Mouse (Mus musculus) midbrain, embryonic 11.5 days (tissue): Measurements from ENCODE around the gene Gm20662. TPM values are rescaled to one million over a fixed set of nuclear protein-coding genes. Genes with fewer than 3 reads are reported as not detected.

Experiments
- ATAC-seq: fragments of 200-750 bp; cut with Nextera tagmentation; 2 replicates; pipeline ENCODE4 v1.8.0; 2017; ENCODE audit warnings: moderate TSS enrichment, moderate library complexity; ENCODE audit not compliant: low FRiP score
- DNase-seq: peaks from one replicate; pipeline ENCODE4 v3.0.0; 2015; ENCODE audit warnings: low spot score; ENCODE audit errors: missing footprints
- H3K27ac ChIP-seq: fragments of 300-500 bp; sonication (generic); 2 replicates; pipeline ENCODE4 v1.5.1; 2014; ENCODE audit warnings: low read depth, low read length
- H3K27me3 ChIP-seq: fragments of 300-500 bp; sonication (generic); 2 replicates; pipeline ENCODE4 v1.6.1; 2014; ENCODE audit warnings: mild to moderate bottlenecking, low read length, moderate library complexity, mixed read lengths; ENCODE audit not compliant: control insufficient read depth, insufficient read depth
- H3K36me3 ChIP-seq: fragments of 300-500 bp; sonication (generic); 2 replicates; pipeline ENCODE4 v1.6.1; 2014; ENCODE audit warnings: mild to moderate bottlenecking, low read length, moderate library complexity, mixed read lengths; ENCODE audit not compliant: control insufficient read depth, insufficient read depth
- H3K4me1 ChIP-seq: fragments of 300-500 bp; sonication (generic); 2 replicates; pipeline ENCODE4 v1.6.1; 2014; ENCODE audit warnings: low read length; ENCODE audit not compliant: control insufficient read depth, insufficient read depth
- H3K4me2 ChIP-seq: fragments of 300-500 bp; sonication (generic); 2 replicates; pipeline ENCODE4 v1.6.1; 2014; ENCODE audit warnings: mild to moderate bottlenecking, moderate library complexity
- H3K4me3 ChIP-seq: fragments of 300-500 bp; sonication (generic); 2 replicates; pipeline ENCODE4 v1.5.1; 2014; ENCODE audit warnings: low read depth, low read length
- H3K9ac ChIP-seq: fragments of 300-500 bp; sonication (generic); 2 replicates; pipeline ENCODE4 v1.6.1; 2014; ENCODE audit warnings: low read length
- H3K9me3 ChIP-seq: fragments of 300-500 bp; sonication (generic); 2 replicates; pipeline ENCODE4 v1.6.1; 2016; ENCODE audit warnings: low read length; ENCODE audit not compliant: control insufficient read depth
- WGBS: fragments of 180-500 bp; shearing (Covaris S2); extraction: QIAGEN DNeasy Blood & Tissue Kit; methylation state at CpG from one replicate; pipeline ENCODE4 v1.1.7; 2014; 5-methylcytosine and 5-hydroxymethylcytosine counted together
- polyA plus RNA-seq: library from polyadenylated mRNA; unstranded; fragments of >200 nt; fragmentation: Nextera tagmentation; extraction: Ambion mirVana; gene quantifications from 2 replicates; pipeline ENCODE4 v1.2.1, GENCODE M21; 2014

The Gm20662 gene
- polyA plus RNA-seq, 1 experiment from 2014 or later = 0.82 TPM

DNA sequence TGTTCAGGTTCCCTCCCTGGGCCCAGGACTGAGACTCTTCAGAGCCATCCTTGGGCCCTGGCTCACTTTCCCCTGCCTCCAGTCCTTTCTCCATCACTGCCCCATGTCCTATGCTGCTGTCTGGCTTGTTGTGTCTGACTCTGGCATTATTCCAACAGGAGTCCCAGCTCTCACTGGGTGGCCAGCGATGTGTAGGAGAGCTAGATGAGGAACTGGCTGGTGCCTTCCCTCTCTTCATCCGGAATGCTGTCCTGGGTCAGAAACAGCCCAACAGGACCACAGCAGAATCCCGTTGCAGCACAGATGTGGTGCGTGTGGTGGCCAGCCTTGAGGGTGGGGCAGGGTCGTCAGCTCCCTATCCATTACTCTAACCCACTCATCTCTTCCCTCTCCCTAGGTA, 25.8 kb upstream of the Gm20662 start:
- 94% methylated on average over 5 of the region's 5 CpGs for WGBS
- peaks cover 6% of the 10 kb centered on the region; the same call in 1 of the 2 replicates for H3K36me3 ChIP-seq

GRCm38 (mm10) chr9:107971690-107972541, 24.2 kb upstream of the Gm20662 start:
- H3K9ac ChIP-seq = no peak overlapping the region
- H3K27me3 ChIP-seq = no peaks in the 10 kb centered on the region
- H3K9me3 ChIP-seq = no peaks in the 10 kb centered on the region
- no peak overlapping the region for H3K4me2 ChIP-seq
- 86% methylated on average over 8 of the region's 8 CpGs for WGBS
- peaks cover 6% of the 10 kb centered on the region; the same call in 1 of the 2 replicates for H3K36me3 ChIP-seq
- H3K4me3 ChIP-seq = no peak overlapping the region
- no peak for DNase-seq
- no peaks in the 10 kb centered on the region for H3K4me1 ChIP-seq
- H3K27ac ChIP-seq = no peak overlapping the region
- ATAC-seq = no peak

More for the DNA sequence above, 25.8 kb upstream of the Gm20662 start:
- H3K4me1 ChIP-seq = no peaks in the 10 kb centered on the region
- H3K4me3 ChIP-seq = no peak overlapping the region
- no peaks in the 10 kb centered on the region for H3K9me3 ChIP-seq
- no peak for ATAC-seq
- H3K27me3 ChIP-seq = no peaks in the 10 kb centered on the region
- DNase-seq = no peak
- H3K9ac ChIP-seq = no peak overlapping the region
- H3K4me2 ChIP-seq = no peak overlapping the region
- no peak overlapping the region for H3K27ac ChIP-seq

- ATAC-seq (no peak), DNase-seq (no peak)
- no peak overlapping the region for H3K9ac ChIP-seq
- H3K27ac ChIP-seq = no peak overlapping the region
- WGBS = 82% methylated on average over 10 of the region's 10 CpGs
- H3K36me3 ChIP-seq = peaks cover 2% of the 10 kb centered on the region; the same call in 1 of the 2 replicates
- no peak overlapping the region for H3K4me2 ChIP-seq
- H3K9me3 ChIP-seq = no peaks in the 10 kb centered on the region
- H3K27me3 ChIP-seq = no peaks in the 10 kb centered on the region
- H3K4me1 ChIP-seq = no peaks in the 10 kb centered on the region
- no peak overlapping the region for H3K4me3 ChIP-seq
These were observed 21.5 kb upstream of the Gm20662 start for GRCm38 (mm10) chr9:107974491-107975171.

- 75% methylated on average over 12 of the region's 12 CpGs for WGBS
- H3K9me3 ChIP-seq = no peaks in the 10 kb centered on the region
- no peak for DNase-seq
- no peak for ATAC-seq
- H3K27me3 ChIP-seq = no peaks in the 10 kb centered on the region
- no peak within 1 kb of the TSS for H3K27ac ChIP-seq
- no peaks in the 10 kb centered on the region for H3K4me1 ChIP-seq
- H3K4me3 ChIP-seq = no peak within 1 kb of the TSS
- no peak within 1 kb of the TSS for H3K9ac ChIP-seq
- 0 out of 2 replicates have a peak, but pooled peaks cover 2% of the 10 kb centered on the region for H3K36me3 ChIP-seq
- H3K4me2 ChIP-seq = no peak within 1 kb of the TSS
These were observed 20.5 kb upstream of the Gm20662 start, which contains the start of gene Uba7 for GRCm38 (mm10) chr9:107975399-107976386. TSS of gene Uba7 (plus strand) at chr9:107975505.

- no peak for DNase-seq
- Histone ChIP-seq H3K4me1 (peaks cover 3% of the 10 kb centered on the region; the same call in 1 of the 2 replicates), H3K27me3 (no peaks in the 10 kb centered on the region; the same call in 1 of the 2 replicates), H3K36me3 (no peaks in the 10 kb centered on the region), H3K4me3 (no peak overlapping the region), H3K27ac (no peak overlapping the region), H3K4me2 (no peak overlapping the region), H3K9me3 (no peaks in the 10 kb centered on the region), H3K9ac (no peak overlapping the region)
- 90% methylated on average over 12 of the region's 12 CpGs for WGBS
- no peak for ATAC-seq
These were observed 17.3 kb upstream of the Gm20662 start for GRCm38 (mm10) chr9:107978815-107979214.

DNA sequence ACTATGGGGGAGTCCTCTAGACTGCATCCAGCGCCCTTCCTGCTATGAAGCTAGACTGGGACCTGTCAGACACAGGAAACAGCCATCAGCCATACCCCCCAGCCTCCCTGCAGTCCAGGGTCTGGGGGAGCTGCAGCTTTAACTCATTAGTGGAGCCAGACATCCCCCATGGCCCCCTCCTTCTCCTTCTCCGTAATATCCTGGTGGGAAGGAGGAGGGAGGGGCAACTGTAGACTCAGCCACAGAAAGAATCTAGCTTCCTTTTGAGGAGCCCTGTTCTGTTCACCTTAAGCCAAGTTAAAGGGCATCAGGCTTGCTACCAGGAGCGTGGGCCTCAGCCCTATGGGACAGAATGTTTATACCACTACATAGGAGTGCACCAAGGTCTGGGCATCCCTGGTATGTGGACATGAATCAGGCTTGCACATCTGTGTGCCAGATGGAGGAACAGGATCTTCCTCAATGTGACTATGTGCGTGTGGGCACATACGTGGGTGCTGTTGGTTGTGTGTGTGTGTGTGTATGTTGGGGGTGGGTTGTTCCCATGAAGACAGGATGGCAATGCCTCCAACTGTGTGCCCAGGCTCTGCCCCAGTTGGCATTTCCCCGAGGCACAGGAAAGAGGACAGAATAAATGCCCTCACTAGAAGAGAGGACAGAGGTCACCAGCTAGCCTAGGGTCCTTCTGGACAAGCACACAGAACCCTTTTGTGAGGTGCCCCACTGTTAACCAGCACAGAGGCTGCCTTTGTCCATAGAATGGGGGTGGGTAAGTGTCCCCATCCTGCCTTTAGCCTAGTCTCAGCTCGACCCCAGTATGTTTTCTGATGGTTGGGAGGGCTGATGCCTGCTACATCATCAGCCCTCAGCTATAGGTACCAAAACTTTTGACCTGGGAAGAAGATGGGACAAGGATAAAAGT, 14.2 kb upstream of the Gm20662 start:
- Histone ChIP-seq H3K4me2 (no peak overlapping the region), H3K4me3 (no peak overlapping the region), H3K4me1 (peaks cover 6% of the 10 kb centered on the region), H3K27ac (peak overlapping the region; percentile 4; the same call in 1 of the 2 replicates), H3K27me3 (peaks cover 10% of the 10 kb centered on the region), H3K9me3 (no peaks in the 10 kb centered on the region), H3K9ac (no peak overlapping the region), H3K36me3 (no peaks in the 10 kb centered on the region)
- DNase-seq = peak; percentile 81
- 69% methylated on average over 6 of the region's 7 CpGs for WGBS
- no peak for ATAC-seq

DNA sequence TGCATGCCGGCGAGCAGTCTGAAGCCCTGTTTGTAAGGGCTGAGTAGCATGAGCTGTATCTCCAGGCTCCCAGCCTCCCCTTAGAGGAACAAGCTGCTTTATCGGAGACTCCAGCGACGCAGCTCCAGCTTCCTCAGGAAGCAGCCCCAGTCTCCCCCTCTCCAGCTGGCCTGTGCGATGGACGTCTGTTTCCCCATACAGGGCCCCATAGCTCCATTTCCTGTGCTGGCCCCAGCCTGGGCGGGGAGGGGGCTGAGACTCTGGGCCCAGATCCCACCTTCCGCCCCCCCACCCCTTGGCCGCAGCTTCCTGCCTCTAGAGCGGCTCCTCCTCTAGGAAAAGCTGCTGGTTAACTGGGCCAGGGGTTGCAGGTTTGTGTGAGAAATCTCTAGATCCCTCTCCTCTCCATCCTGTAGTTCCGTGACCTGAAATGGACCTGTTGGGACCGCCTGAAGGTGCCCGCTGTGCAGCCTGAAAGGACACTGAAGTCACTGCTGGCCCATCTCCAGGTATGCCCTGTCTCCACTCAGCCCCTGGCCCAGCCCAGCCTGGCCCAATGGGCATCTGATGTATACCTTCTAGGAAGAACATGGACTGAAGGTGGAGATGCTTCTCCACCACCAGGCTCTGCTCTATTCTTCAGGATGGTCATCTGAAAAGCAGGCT, 13.3 kb upstream of the Gm20662 start, which contains the start of gene Gm20661:
TSS of gene Gm20661 (plus strand) at position 378 of the 666 bp plus-strand sequence.
- H3K36me3 ChIP-seq = no peaks in the 10 kb centered on the region
- no peak within 1 kb of the TSS for H3K9ac ChIP-seq
- no peaks in the 10 kb centered on the region for H3K9me3 ChIP-seq
- DNase-seq (no peak), ATAC-seq (no peak)
- H3K4me2 ChIP-seq = peak within 1 kb of the TSS; percentile 88
- H3K4me3 ChIP-seq = no peak within 1 kb of the TSS
- WGBS = 64% methylated on average over 14 of the region's 14 CpGs
- H3K4me1 ChIP-seq = peaks cover 6% of the 10 kb centered on the region
- peaks cover 10% of the 10 kb centered on the region for H3K27me3 ChIP-seq
- H3K27ac ChIP-seq = peak within 1 kb of the TSS; percentile 44; the same call in 1 of the 2 replicates
